Mouse (Mus musculus): Measurements from ENCODE around the gene Armh3.

GRCm38 (mm10) chr19:45943758-45944157 is 54.5 kb downstream of the Armh3 start:
- TF ChIP-seq MAFK (IDR thresholded peaks at IDR 0.05; ENCODE audit: insufficient read depth, low read depth, low read length) (no peak), ZC3H11A (IDR thresholded peaks at IDR 0.05; ENCODE audit: borderline replicate concordance, low read depth, low read length) (no peak)
